Mouse (Mus musculus) CH12.LX (cell line): ENCODE results near the gene Agtrap. TPM values are rescaled to one million over a fixed set of nuclear protein-coding genes. Genes with fewer than 3 reads are reported as not detected.

ENCODE experiments used
- DNase-seq: peaks from one replicate; pipeline ENCODE4 v3.0.0-alpha.2; 2013; ENCODE audit errors: extremely low read depth
- H3K27ac ChIP-seq: 2 replicates; pipeline ENCODE4 v1.5.1; 2012; ENCODE audit warnings: low read depth, mild to moderate bottlenecking, control low read depth, moderate library complexity; ENCODE audit not compliant: insufficient read depth
- H3K27me3 ChIP-seq: replicated peaks from 2 replicates; pipeline ENCODE3; 2012; ENCODE audit warnings: inconsistent platforms
- H3K36me3 ChIP-seq, 2 experiments: replicated peaks in 1 of 2; 2 replicates each; pipeline versions ENCODE3 to v1.6.1; 2012; ENCODE audit warnings: inconsistent platforms in 1 of 2, low read length in 1 of 2, mild to moderate bottlenecking in 1 of 2, mixed read lengths in 1 of 2, moderate library complexity in 1 of 2; ENCODE audit not compliant: control insufficient read depth in 1 of 2, insufficient read depth in 1 of 2
- H3K4me1 ChIP-seq, 2 experiments: 2 replicates each; pipeline ENCODE4 v1.6.1; 2012; ENCODE audit warnings: inconsistent platforms in 1 of 2, moderate library complexity in 1 of 2; ENCODE audit not compliant: insufficient read depth in 2 of 2, control insufficient read depth in 1 of 2
- H3K4me2 ChIP-seq: 2 replicates; pipeline ENCODE4 v1.6.1; 2012; ENCODE audit warnings: low read depth, mild to moderate bottlenecking, control low read depth; ENCODE audit not compliant: poor library complexity, insufficient read depth, severe bottlenecking
- H3K4me3 ChIP-seq, 3 experiments: fragments of 150-350 bp in 1 of 3; sonication (generic) in 1 of 3; replicated peaks in 1 of 3; 2 replicates each; pipeline versions ENCODE3 to v1.5.1; 2011 to 2012; ENCODE audit warnings: low read depth in 2 of 3, low read length in 2 of 3, mild to moderate bottlenecking in 2 of 3, moderate library complexity in 2 of 3, control low read depth in 1 of 3, improper control_type of control experiment in 1 of 3, inconsistent platforms in 1 of 3, mixed read lengths in 1 of 3; ENCODE audit not compliant: poor library complexity in 1 of 3
- H3K79me2 ChIP-seq: replicated peaks from 2 replicates; pipeline ENCODE4 v1.6.1; 2012; ENCODE audit warnings: mild to moderate bottlenecking, moderate library complexity; ENCODE audit not compliant: control insufficient read depth, poor library complexity, insufficient read depth, severe bottlenecking; ENCODE audit errors: extremely low read depth
- H3K9ac ChIP-seq: 2 replicates; pipeline ENCODE4 v1.6.1; 2012; ENCODE audit warnings: low read depth, mild to moderate bottlenecking, control low read depth, moderate library complexity; ENCODE audit not compliant: insufficient read depth
- H3K9me3 ChIP-seq: replicated peaks from 2 replicates; pipeline ENCODE3; 2012; ENCODE audit warnings: low read length, inconsistent platforms, mixed read lengths
- CHD2 ChIP-seq: IDR thresholded peaks from 2 replicates; pipeline ENCODE4 v1.6.1; 2011; ENCODE audit warnings: low read length, improper control_type of control experiment
- CTCF ChIP-seq, 2 experiments: IDR thresholded peaks in 1 of 2; conservative IDR thresholded peaks in 1 of 2; 2 replicates each; pipeline ENCODE4 v1.5.1; 2011 to 2012; ENCODE audit warnings: low read depth in 2 of 2, low read length in 2 of 2, improper control_type of control experiment in 1 of 2, inconsistent platforms in 1 of 2, mild to moderate bottlenecking in 1 of 2, moderate library complexity in 1 of 2
- EP300 ChIP-seq: IDR thresholded peaks from 2 replicates; pipeline ENCODE4 v1.6.1; 2011; ENCODE audit warnings: low read length, improper control_type of control experiment
- ETS1 ChIP-seq: conservative IDR thresholded peaks from 2 replicates; pipeline ENCODE4 v1.6.1; 2012; ENCODE audit warnings: low read depth, mild to moderate bottlenecking, inconsistent platforms, low read length, improper control_type of control experiment, moderate library complexity
- GABPA ChIP-seq: IDR thresholded peaks from 2 replicates; pipeline ENCODE4 v1.6.1; 2012; ENCODE audit warnings: low read depth, low read length, improper control_type of control experiment, inconsistent platforms; ENCODE audit not compliant: insufficient replicate concordance
- HCFC1 ChIP-seq: IDR thresholded peaks from 2 replicates; pipeline ENCODE4 v1.6.1; 2012; ENCODE audit warnings: low read depth, mild to moderate bottlenecking, inconsistent platforms, low read length, improper control_type of control experiment
- IRF4 ChIP-seq: IDR thresholded peaks from 2 replicates; pipeline ENCODE4 v1.6.1; 2014; ENCODE audit warnings: low read depth, mild to moderate bottlenecking, inconsistent platforms, low read length, improper control_type of control experiment
- JUND ChIP-seq: conservative IDR thresholded peaks from 2 replicates; pipeline ENCODE4 v1.6.1; 2011; ENCODE audit warnings: low read depth, low read length, improper control_type of control experiment
- KAT2A ChIP-seq: IDR thresholded peaks from 2 replicates; pipeline ENCODE4 v1.6.1; 2012; ENCODE audit warnings: low read length, improper control_type of control experiment, inconsistent platforms; ENCODE audit not compliant: insufficient replicate concordance
- MAFK ChIP-seq: IDR thresholded peaks from 2 replicates; pipeline ENCODE4 v1.6.1; 2011; ENCODE audit warnings: low read length, improper control_type of control experiment; ENCODE audit not compliant: insufficient replicate concordance
- MAX ChIP-seq: IDR thresholded peaks from 2 replicates; pipeline ENCODE4 v1.6.1; 2011; ENCODE audit warnings: low read length, improper control_type of control experiment
- MAZ ChIP-seq: IDR thresholded peaks from 2 replicates; pipeline ENCODE4 v1.6.1; 2012; ENCODE audit warnings: low read depth, mild to moderate bottlenecking, inconsistent platforms, low read length, improper control_type of control experiment, moderate library complexity
- MXI1 ChIP-seq: IDR thresholded peaks from 2 replicates; pipeline ENCODE4 v1.6.1; 2011; ENCODE audit warnings: mild to moderate bottlenecking, low read depth, low read length, improper control_type of control experiment
- NELFE ChIP-seq: IDR thresholded peaks from 2 replicates; pipeline ENCODE4 v1.6.1; 2011; ENCODE audit warnings: low read depth, low read length, improper control_type of control experiment
- NRF1 ChIP-seq: IDR thresholded peaks from 2 replicates; pipeline ENCODE4 v1.6.1; 2014; ENCODE audit warnings: low read depth, mild to moderate bottlenecking, inconsistent platforms, low read length, improper control_type of control experiment, moderate library complexity
- RAD21 ChIP-seq: IDR thresholded peaks from 2 replicates; pipeline ENCODE4 v1.6.1; 2011; ENCODE audit warnings: low read depth, mild to moderate bottlenecking, low read length, improper control_type of control experiment, moderate library complexity
- RCOR1 ChIP-seq: conservative IDR thresholded peaks from 2 replicates; pipeline ENCODE4 v1.6.1; 2012; ENCODE audit warnings: low read depth, mild to moderate bottlenecking, inconsistent platforms, low read length, improper control_type of control experiment
- SIN3A ChIP-seq: IDR thresholded peaks from 2 replicates; pipeline ENCODE4 v1.6.1; 2012; ENCODE audit warnings: low read length, improper control_type of control experiment, inconsistent platforms
- SMC3 ChIP-seq: IDR thresholded peaks from 2 replicates; pipeline ENCODE4 v1.6.1; 2011; ENCODE audit warnings: low read depth, low read length, improper control_type of control experiment
- TBP ChIP-seq: conservative IDR thresholded peaks from 2 replicates; pipeline ENCODE4 v1.6.1; 2011; ENCODE audit warnings: low read depth, low read length, improper control_type of control experiment
- TCF12 ChIP-seq: IDR thresholded peaks from 2 replicates; pipeline ENCODE4 v1.6.1; 2014; ENCODE audit warnings: low read depth, mild to moderate bottlenecking, inconsistent platforms, low read length, improper control_type of control experiment
- UBTF ChIP-seq: IDR thresholded peaks from 2 replicates; pipeline ENCODE4 v1.6.1; 2012; ENCODE audit warnings: low read depth, mild to moderate bottlenecking, inconsistent platforms, low read length, improper control_type of control experiment, moderate library complexity
- USF2 ChIP-seq: conservative IDR thresholded peaks from 2 replicates; pipeline ENCODE4 v1.6.1; 2011; ENCODE audit warnings: low read depth, low read length, improper control_type of control experiment
- ZC3H11A ChIP-seq: IDR thresholded peaks from 2 replicates; pipeline ENCODE4 v1.6.1; 2012; ENCODE audit warnings: low read depth, mild to moderate bottlenecking, inconsistent platforms, low read length, improper control_type of control experiment
- ZNF384 ChIP-seq: IDR thresholded peaks from 2 replicates; pipeline ENCODE4 v1.6.1; 2012; ENCODE audit warnings: low read depth, low read length, improper control_type of control experiment, inconsistent platforms
- dilution Hi-C: fragments of 300-500 bp; cut with MboI; formaldehyde crosslinking; loops from 2 replicates; pipeline ENCODE4 v1.14.3; 2020; ENCODE audit warnings: low sequenced_read_pairs; ENCODE audit not compliant: extremely low pct_unique_long_range_greater_than_20kb, extremely low pct_ligation_motif_present
- in situ Hi-C: fragments of 300-500 bp; cut with MboI; formaldehyde crosslinking; loops from 3 replicates; pipeline ENCODE4 v1.14.3; 2019; ENCODE audit warnings: low sequenced_read_pairs, low pct_ligation_motif_present, low pct_unique_long_range_greater_than_20kb, mixed read lengths
- polyA plus RNA-seq: library from polyadenylated mRNA; unstranded; fragments of >175 nt; gene quantifications from 2 replicates; pipeline ENCODE4 v1.2.1, GENCODE M21; 2012; ENCODE audit warnings: low read depth; ENCODE audit not compliant: insufficient read length
- total RNA-seq, 2 experiments: library from RNA; depleted of rRNA; stranded (reverse); fragments of 300-350 nt in 1 of 2; fragments of >200 nt in 1 of 2; gene quantifications; 2 replicates each; pipeline ENCODE4 v1.2.3; 2012 to 2014

Agtrap gene
- total and polyA plus RNA-seq, 3 experiments, result 4.1 to 6.2 (median 5.9) TPM

DNA sequence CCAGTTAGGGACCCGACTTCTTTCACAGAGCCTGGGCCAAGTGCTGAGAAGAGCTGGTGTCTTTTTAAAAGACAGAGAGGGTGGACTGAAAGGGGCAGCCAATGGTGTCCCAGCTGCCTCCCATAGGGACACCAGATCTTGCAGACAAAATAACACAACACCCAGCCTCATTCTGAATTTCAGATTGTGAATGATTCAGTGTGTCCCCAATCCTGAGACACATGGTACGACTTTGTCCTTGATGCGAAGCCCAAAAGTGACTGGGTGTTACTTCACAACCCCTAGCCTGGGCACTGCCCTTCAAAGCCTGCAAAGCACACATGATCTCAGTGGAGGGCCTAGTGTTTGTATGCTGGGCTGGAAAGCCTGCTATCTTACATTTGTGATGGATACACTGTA lies 1.9 kb downstream of the Agtrap start:
- in situ Hi-C loops (no loop called here), dilution Hi-C loops (no loop called here)
- H3K4me2 ChIP-seq, result no peak overlapping the region
- no peak overlapping the region for H3K27ac ChIP-seq
- H3K9me3 ChIP-seq, result no peaks in the 10 kb centered on the region
- peaks cover 15 to 21% of the 10 kb centered on the region in 2 experiments for H3K36me3 ChIP-seq
- no peaks in the 10 kb centered on the region for H3K79me2 ChIP-seq
- no peak overlapping the region for H3K4me3 ChIP-seq
- H3K4me1 ChIP-seq, result peaks cover 6 to 16% of the 10 kb centered on the region in 2 experiments; a peak in 3 of 4 replicates
- no peak for DNase-seq
- no peak for TF ChIP-seq KAT2A
- no peak for TF ChIP-seq MAFK
- TF ChIP-seq CTCF (conservative IDR thresholded peaks at IDR 0.05 in 1 of 2, IDR thresholded peaks at IDR 0.05 in 1 of 2; ENCODE audit: low read depth in 2 of 2, low read length in 2 of 2), result no peak
- TF ChIP-seq ZC3H11A, result no peak
- TF ChIP-seq CHD2, result no peak
- no peak for TF ChIP-seq IRF4
- TF ChIP-seq MXI1, result no peak
- no peak for TF ChIP-seq TBP
- TF ChIP-seq MAZ, result no peak
- no peak for TF ChIP-seq RAD21
- TF ChIP-seq RCOR1, result no peak
- no peak for TF ChIP-seq ZNF384
- TF ChIP-seq MAX, result no peak
- no peak for TF ChIP-seq NELFE
- TF ChIP-seq GABPA, result no peak
- TF ChIP-seq SMC3, result no peak
- no peak for TF ChIP-seq HCFC1
- TF ChIP-seq TCF12, result no peak
- no peak for TF ChIP-seq JUND
- no peak for TF ChIP-seq NRF1
- no peak overlapping the region for H3K9ac ChIP-seq
- H3K27me3 ChIP-seq, result no peaks in the 10 kb centered on the region

DNA sequence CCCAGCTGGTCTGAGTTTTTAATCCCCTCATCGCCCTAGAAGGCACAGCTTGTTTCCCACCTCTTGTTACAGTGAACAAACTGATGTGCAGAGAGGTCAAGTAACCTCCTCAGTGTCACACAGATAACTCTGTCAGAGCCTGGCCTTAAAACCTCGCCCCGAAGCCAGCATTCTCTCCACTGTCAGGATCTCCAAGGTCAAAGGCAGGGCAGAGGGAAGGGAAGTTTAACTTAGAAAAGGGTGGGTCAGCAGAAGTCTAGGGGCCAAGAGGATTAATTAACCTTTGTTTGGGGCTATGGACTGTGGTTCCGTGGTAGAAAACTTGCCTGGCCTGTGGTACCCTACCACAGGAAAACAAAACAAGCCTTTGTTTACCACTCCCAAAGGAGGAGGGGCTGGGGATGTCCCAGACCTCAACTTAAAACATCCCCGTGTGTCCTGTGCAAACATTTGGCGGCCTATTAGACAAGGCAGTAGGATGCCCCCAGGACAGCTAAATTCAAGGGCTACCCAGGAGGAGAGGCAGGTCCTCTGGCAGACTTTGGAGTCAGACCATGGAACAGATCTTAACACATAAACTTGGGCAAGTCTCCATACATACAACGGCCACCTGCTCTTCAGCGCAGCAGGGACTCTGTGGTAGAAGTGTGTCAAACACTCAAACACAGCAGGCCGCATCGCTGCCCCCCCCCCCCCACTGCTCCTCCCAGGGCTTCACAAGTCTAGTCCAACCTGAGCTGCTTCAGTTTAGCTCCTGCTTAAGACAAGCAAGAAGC lies 2.5 kb downstream of the Agtrap start:
- Histone ChIP-seq H3K79me2 (no peaks in the 10 kb centered on the region), H3K9me3 (no peaks in the 10 kb centered on the region), H3K27me3 (no peaks in the 10 kb centered on the region), H3K4me3 (no peak overlapping the region), H3K27ac (no peak overlapping the region), H3K36me3 (peaks cover 21 to 27% of the 10 kb centered on the region in 2 experiments), H3K9ac (no peak overlapping the region), H3K4me2 (no peak overlapping the region), H3K4me1 (peaks cover 6 to 16% of the 10 kb centered on the region in 2 experiments; a peak in 3 of 4 replicates)
- dilution Hi-C loops (no loop called here), in situ Hi-C loops (no loop called here)
- TF ChIP-seq USF2 (no peak), KAT2A (no peak), RCOR1 (no peak), CTCF (conservative IDR thresholded peaks at IDR 0.05 in 1 of 2, IDR thresholded peaks at IDR 0.05 in 1 of 2; ENCODE audit: low read depth in 2 of 2, low read length in 2 of 2) (no peak), EP300 (no peak), ZC3H11A (no peak), UBTF (no peak), ETS1 (no peak), SIN3A (no peak)
- DNase-seq, result no peak
